Mouse (Mus musculus): ENCODE measurements around the gene Smad3.

Gene Smad3

GRCm38 (mm10) chr9:63664792-63665646 is 92.8 kb downstream of the Smad3 start:
- DNase-seq (ENCODE audit: low read depth, low spot score), result no peak

DNA sequence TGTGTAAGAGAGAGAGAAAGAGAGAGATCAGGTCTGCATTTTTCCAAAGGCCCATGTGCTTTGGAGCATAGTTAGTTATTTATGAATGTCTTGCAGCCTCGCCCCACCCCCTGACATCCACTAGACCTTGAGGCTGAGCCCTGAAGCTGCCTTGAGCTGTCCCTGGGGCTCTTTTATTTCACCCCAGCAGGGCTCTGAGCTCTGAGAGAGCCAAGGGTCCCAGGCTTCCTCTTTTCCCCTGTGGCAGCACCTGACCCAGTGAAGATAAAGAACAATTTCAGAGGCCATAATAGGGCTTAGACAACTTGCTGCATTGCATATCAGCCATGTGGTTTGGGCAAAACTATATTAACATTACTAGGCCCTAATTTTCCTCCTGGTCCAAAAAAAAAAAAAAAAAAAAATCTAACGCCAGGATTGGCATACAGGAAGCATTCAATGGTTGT is 93.5 kb downstream of the Smad3 start:
- DNase-seq (ENCODE audit: low read depth, low spot score), result no peak

- DNase-seq (ENCODE audit: low read depth, low spot score), result no peak
These were observed 94.6 kb downstream of the Smad3 start for GRCm38 (mm10) chr9:63663222-63663621.

DNA sequence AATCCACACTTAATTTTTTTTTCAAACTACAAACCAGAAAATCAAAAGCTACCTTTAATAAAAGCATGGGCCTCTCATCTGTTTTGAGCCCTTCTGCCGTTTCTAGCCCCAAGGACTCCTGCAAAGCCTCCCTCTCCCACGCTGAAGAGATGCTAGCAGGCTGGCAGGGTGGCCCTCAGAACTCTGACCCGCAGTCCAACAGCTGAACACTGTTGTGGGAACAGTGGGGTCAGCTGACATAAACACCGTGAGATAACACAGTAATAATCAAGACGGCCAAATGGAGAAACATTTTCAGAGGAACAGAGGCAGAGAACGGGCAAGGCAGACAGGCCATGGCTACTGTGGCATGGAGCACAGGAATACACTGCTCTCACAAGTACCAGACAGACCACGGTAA is 95.0 kb downstream of the Smad3 start:
- no peak for DNase-seq (ENCODE audit: low read depth, low spot score)

- DNase-seq (ENCODE audit: low read depth, low spot score), result no peak
These were observed 97.1 kb downstream of the Smad3 start for GRCm38 (mm10) chr9:63660691-63661090.

GRCm38 (mm10) chr9:63660061-63660460 is 97.7 kb downstream of the Smad3 start:
- DNase-seq (ENCODE audit: low read depth, low spot score), result no peak

DNA sequence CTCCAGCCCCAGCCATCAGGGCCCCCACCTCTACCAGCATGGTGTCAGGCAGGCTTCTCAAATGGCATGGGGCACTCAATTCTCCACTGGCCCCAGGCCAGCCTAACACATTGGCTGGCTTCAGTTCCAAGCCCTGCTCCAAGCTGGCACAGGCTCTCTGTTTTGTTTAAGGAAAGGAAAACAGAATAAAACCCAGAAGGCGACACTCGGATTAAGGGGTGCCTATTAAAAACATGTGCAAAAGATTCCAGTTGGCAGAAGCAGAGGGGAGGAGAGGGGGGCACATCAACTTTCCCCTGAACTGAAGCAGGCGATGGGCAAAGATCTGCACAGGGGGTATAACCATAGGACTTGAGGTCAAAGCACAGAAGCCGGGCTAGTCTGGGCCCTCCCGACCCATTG is 98.8 kb downstream of the Smad3 start:
- DNase-seq (ENCODE audit: low read depth, low spot score), result no peak

GRCm38 (mm10) chr9:63658436-63658835 is 99.4 kb downstream of the Smad3 start:
- no peak for DNase-seq (ENCODE audit: low read depth, low spot score)

DNA sequence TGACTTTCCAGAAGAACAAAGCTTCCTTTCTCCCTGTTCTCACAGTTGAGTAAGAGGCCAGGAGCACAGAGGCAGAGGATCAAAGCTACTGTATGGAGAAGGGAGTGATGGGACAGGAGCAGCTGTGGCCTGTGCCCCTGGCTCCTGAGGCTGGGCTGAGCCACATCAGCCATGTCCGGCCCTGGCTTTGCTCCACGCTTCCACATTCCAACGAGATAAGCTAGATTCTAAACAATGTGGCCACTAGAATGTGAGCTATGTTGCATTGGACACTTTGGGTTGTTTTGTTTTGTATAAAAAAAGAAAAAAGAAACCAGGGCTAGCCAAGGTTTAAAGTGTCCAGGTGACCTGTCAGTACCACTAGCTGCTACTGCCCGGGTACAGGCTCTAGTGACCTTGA is 100.6 kb downstream of the Smad3 start:
- DNase-seq (ENCODE audit: low read depth, low spot score), result no peak

DNA sequence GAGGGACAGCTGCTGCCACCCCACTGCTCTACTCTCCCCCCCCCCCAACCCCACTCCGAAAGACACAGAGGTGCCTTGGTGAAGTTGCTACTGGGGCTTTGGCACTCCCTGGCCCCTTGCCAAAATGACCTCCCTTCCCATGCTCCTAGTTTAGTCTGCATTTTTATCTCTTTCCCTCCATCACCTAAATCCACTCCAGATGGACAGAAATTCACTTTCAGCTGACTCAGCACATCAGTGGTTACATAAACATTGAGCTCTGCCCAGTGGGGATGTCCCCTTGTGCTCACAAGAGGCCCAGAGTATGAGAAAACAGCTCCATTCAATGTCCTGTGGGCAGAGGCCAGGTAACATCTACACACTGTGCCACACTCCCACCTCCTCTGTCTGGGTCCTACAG is 102.7 kb downstream of the Smad3 start:
- no peak for DNase-seq (ENCODE audit: low read depth, low spot score)

- DNase-seq (ENCODE audit: low read depth, low spot score), result no peak
These were observed 103.2 kb downstream of the Smad3 start for GRCm38 (mm10) chr9:63654575-63654974.

DNA sequence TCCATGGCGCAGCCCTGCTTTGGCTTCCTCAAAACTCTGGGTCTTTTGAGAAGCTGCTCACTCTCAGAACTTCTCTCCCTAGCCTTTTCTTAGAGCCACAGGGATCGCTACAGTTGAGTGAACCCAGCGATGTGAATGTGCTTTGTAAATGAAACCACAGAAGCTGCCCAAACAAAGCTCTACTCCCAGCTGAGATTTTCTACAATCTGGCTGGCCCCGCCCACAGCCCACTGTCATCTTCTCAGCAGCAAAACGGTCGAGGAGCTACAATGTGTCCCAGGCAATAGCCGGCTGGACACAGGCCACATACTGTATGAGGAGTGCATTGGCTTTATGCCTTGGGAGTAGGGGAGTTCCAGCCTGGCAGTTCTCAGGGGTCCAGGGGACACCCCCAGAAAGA is 104.1 kb downstream of the Smad3 start:
- DNase-seq (ENCODE audit: low read depth, low spot score), result no peak

DNA sequence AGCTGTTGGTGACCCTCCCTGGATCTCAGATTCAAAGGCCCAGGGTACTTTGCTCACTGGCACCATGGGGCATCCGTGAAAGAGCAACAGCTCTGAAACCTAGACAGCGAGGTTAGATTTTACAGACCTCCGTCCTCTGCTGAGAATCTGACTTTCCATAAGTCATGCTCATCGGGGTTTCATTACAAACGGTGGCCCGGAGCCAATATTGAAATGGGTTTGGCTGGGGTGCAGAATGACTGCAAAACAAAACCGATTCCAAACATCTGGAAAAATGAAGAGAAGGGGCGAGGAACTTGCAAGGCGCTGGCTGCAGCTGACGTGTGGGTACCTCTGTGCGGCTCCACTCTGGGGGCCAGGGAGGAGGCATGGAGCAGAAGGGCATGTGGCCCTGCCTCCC is 106.2 kb downstream of the Smad3 start:
- DNase-seq (ENCODE audit: low read depth, low spot score), result no peak

- DNase-seq (ENCODE audit: low read depth, low spot score), result no peak
These were observed 106.9 kb downstream of the Smad3 start for GRCm38 (mm10) chr9:63650905-63651304.

DNA sequence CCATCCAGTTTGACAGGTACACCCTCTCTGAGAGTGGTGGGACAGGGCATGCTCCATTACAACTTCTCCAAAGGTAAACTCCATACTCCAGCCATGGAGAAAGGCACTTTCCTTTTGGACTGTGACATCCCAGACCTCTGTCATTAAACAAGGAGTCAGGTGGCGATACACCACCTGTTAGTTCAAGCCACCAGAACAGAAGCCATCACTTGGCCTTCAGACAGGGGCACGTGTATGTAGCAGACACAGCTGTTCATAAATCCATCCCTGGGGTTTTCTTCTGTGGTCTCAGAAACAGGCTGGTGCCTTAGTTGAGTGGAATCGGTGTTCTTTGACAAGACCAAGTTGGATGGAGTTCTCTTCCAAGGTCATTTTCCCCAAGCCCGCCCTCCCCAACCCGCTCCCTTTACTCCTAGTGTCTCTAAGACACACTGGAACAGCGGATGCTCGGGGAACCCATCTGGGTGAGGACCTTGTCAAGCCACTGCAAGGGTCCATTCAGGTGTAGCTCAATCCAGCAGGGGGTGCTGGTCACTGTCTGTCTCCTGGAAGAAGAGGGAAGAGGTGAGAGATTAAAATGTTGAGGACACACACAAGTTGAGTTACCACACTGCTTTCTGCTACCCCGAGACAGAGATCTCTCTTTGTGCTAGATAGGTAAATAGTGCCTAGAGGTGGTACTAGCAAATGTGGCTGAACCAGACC is 107.8 kb downstream of the Smad3 start:
- no peak for DNase-seq (ENCODE audit: low read depth, low spot score)

- DNase-seq (ENCODE audit: low read depth, low spot score), result no peak
These were observed 109.3 kb downstream of the Smad3 start for GRCm38 (mm10) chr9:63648520-63648918.

DNA sequence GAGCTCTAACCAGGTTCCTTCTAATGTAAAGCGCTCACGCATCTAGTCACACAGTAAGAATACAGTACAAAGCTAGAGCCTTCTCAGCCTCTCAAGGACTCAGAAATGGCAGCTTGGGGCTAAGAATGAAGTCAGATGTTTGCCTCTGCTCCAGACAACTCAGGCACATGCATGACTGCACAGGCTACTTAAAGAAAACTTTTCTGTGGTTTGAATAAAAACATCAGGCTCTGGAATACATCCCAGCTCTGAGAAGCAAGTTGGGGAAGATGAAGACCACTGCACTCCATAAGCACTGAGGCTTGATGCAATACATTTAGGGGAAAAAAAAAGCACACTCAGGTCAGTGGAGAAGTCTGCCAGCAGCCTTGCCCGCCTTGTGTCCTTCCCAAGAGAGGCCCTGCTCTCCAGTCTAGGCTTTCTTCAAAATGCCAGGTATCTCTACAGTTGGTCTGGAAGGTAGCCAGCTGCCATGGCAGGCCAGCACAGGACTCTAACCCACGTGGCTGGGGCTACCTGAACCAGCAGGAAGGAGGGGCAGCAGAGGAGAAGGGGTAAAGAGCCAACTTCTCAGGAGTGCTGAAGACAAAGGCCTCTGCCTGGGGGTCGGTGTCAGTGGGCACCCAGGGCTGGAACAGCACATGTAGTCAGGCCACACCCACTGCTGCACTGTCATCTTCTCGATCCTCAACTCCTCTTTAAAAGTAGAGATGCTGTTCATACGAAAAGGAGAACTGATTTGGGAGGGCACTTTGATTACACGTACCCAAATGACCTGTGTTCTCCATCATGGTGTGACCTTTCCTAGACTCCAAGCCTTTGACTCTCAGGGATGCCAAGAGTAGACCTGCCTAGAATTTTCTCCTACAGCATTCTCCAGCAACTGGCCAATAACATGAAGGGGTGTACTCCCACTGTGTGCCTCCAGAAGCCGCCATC is 109.9 kb downstream of the Smad3 start:
- no peak for DNase-seq (ENCODE audit: low read depth, low spot score)

GRCm38 (mm10) chr9:63645084-63645483 is 112.7 kb downstream of the Smad3 start:
- no peak for DNase-seq (ENCODE audit: low read depth, low spot score)

DNA sequence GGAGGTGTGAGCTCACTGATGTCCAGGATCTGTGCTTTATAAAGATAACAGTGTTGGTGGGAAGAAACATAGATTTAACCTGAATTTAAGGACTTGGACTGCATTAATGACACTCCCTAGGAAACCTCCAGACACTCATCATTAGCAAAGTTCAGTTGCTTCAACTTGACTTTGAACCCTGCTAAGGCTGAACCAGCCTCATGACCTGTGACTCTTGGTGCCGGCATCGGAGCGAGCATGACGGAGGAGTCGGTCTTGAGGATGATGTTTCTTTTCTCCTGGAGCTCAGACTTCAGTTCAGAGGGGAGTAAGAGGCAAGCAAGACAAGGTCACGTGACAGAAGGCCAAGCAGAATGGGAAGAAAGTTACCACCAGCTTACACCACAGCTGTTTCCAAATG is 113.8 kb downstream of the Smad3 start:
- DNase-seq (ENCODE audit: low read depth, low spot score), result no peak

GRCm38 (mm10) chr9:63641983-63642646 is 115.7 kb downstream of the Smad3 start:
- no peak for DNase-seq (ENCODE audit: low read depth, low spot score)

DNA sequence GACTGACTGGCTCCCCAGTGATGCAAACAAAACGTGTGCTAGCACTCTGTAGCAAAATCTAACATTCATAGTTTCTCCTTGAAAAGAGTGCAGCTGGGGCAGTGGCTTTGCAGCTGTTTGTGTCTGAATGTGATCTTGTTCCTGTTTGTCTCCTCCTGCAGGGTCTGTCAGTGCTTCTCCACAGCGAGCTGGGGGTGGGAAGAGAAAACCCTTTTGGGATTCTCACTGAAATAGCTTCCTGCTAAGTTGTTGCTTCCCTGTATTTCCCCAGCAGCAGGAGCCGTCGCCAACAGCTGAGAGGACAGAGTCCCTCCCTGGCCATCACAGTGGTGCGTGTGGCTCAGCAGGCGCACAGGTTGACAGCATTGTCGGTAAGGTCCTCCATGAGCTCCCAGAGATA is 121.7 kb downstream of the Smad3 start:
- no peak for DNase-seq (ENCODE audit: low read depth, low spot score)

Measured in retina, adult 2 months (tissue).